Mouse (Mus musculus) retina, postnatal 1 day (tissue): ENCODE data around the gene Magel2.
A peak's percentile ranks its signal among the peaks of the same experiment; 100 is the strongest.

Source experiments
- DNase-seq: peaks from one replicate; pipeline ENCODE4 v3.0.0-alpha.2; 2012

The Magel2 gene

GRCm38 (mm10) chr7:62428337-62428736, 51.5 kb downstream of the Magel2 start:
- peak; percentile 42 for DNase-seq
